Mouse (Mus musculus) layer of hippocampus, adult 9-10 months (tissue): Measurements from ENCODE around the gene Lgr4.

Experiments
- DNase-seq: peaks from one replicate; pipeline ENCODE4 v3.0.0; 2022; ENCODE audit warnings: low spot score

Gene Lgr4

GRCm38 (mm10) chr2:109921298-109922035, 4.0 kb downstream of the Lgr4 start:
- DNase-seq, result no peak

GRCm38 (mm10) chr2:109922306-109922705, 4.9 kb downstream of the Lgr4 start:
- no peak for DNase-seq

DNA sequence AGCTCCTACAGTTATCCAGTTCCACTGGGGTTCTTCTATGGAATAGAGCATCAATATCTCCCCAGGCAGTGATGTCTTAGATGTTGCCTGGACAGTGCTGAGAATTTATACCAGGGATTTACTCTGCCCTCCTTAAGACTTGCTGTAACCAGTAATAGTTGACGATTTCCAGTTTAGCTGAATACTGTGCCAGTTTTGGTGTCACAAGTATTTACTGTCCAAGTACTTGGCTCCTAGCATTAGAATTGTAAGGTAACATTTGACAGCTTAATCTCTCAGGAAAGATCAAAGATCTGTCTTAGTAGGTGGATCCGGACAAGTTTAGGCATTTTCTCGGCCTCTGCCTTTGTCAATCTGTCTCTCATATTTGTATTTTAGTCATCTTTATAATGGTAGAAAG, 5.6 kb downstream of the Lgr4 start:
- no peak for DNase-seq

- DNase-seq, result no peak
These were observed 6.5 kb downstream of the Lgr4 start for GRCm38 (mm10) chr2:109923945-109924344.

DNA sequence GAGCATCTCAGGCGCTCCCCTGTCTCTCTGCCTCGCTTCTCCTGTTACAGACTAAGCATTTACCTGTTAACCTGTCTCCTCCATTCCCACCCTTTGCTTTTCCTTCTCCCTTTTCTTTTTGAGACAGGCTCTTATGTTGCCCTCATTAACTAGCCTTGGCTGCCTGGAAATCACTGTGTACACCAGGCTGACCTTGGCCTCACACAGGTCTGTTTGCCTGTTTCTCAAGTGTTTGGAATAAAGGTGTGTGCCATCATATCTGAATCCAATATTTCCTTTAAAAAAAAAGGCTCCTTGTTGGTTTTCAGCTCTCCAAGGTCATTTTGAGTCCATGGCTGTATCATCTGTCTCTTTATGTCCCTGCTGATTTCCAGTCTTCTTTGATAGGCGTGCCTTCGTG, 9.5 kb downstream of the Lgr4 start:
- no peak for DNase-seq

DNA sequence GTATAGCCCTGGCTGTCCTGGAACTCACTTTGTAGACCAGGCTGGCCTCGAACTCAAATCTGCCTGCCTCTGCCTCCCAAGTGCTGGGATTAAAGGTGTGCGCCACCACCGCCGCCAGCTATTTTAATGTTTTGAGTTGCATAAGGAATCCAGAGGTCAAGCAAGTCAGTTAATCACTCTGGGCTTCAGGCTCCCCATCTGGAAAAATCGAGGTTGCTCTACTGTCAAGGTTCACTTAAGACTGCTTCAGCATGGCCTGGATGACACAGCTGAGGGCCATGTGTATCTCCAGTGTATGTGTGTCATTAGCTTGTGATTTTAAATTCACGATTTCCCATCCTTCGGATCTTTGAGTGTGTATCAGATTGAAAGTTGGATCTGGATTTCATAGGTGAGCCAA, 10.0 kb downstream of the Lgr4 start:
- no peak for DNase-seq

- no peak for DNase-seq
These were observed 10.4 kb downstream of the Lgr4 start for GRCm38 (mm10) chr2:109927876-109928275.

GRCm38 (mm10) chr2:109928791-109929190, 11.3 kb downstream of the Lgr4 start:
- no peak for DNase-seq

DNA sequence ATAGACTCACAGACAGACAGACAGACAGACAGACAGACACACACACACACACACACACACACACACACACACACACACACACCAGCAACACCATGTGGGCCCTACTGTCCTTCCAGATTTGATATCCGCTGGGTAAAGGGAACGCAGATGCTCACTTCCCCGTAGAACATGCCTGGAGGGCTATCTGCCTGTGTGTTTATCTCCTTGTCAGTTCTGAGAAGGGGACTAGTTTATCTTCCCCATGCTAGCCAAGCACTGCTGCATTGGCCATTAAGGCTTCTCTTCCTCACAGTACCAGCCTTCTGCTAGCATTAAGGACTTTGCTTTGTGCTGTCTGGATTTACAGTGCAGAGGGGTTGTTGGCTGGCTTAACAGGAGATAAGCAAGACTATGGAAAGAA, 11.8 kb downstream of the Lgr4 start:
- no peak for DNase-seq

GRCm38 (mm10) chr2:109930366-109930765, 12.9 kb downstream of the Lgr4 start:
- DNase-seq, result no peak

DNA sequence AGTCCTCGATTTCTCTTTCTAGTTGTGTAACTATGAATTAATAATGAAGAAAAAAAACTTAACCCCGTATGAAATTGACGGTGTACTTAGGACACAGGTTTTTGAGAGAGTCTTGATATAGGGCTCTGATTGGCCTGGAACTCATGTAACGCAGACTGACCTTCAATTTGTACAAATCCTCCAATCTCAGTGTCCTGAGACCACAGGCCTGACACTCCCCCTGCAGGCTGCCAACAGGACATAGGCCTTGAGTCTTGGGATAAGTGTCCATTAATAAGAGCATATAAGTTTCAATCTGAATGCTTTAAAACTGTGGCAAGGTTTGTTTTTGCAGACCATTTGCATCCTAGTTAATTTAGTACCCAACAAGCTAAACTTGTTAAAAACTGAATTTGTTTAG, 13.3 kb downstream of the Lgr4 start:
- DNase-seq, result no peak

GRCm38 (mm10) chr2:109931978-109932780, 14.7 kb downstream of the Lgr4 start:
- DNase-seq, result no peak

DNA sequence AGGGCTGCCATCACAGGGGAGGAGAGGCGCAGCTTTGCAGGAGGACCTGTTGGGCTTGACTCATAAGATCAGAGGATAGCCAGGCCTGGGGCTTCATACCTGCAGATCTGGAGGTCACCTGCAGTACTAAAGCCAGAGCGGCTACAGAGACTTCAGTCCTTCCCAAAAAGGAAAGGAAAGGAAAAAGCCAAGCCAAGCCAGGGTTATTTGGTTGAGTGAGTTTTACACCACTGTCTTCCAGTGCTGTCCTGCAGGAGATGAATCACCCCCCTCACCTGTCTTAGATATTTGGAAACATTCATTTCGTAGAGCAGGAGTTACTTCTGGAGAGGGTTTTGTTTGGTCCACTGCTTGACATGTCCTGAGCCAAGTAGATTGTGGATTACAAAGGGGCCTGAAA, 15.7 kb downstream of the Lgr4 start:
- DNase-seq, result no peak

GRCm38 (mm10) chr2:109934086-109934485, 16.6 kb downstream of the Lgr4 start:
- DNase-seq, result no peak

GRCm38 (mm10) chr2:109935194-109935593, 17.7 kb downstream of the Lgr4 start:
- DNase-seq, result no peak

DNA sequence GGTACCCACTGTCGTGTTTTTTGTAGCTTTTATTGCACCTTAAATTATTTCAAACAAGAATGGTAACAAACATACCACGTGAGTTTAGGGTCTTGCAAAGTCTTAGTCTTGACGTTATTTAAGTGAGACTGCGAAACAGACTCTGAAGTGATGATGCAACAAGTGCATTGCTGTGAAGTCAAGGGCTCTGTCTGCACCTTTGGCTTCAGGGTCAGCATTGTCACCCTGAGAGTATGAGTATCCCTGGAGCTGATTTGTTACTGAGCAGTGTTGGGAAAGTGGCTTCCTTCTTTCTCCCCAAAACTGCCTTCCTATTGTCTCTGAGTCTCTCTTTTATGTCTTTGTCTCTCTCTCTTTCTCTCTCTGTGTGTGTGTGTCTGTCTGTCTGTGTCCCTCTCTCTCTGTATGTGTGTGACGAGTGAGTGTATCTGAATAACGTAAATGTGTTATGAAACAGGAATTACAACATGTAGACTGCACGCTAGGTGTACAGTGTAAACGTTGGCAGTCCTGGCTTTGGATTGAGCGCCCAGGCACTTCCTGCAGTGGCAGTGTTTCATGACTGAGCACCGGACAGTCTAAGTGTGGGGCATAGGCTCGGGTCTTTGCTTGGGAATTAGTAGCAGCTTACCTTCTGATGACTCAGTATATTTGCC, 18.4 kb downstream of the Lgr4 start:
- DNase-seq, result no peak

DNA sequence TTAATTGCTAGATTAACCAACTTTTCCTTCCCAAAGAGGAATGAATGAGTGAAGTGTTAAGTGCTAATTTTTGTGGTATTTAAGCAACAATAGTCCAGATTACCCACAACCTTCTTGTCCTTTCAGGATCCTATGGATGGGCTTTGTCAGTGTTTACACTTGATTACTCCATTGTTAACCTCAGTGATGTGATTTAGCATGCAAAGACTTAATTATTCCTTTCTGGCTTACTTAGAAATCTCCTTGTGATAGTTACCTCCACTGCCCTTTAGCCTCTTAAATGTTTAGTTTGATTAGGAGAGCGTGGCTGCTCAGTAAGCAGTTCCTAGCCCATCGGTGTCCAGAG, 18.9 kb downstream of the Lgr4 start:
- no peak for DNase-seq

DNA sequence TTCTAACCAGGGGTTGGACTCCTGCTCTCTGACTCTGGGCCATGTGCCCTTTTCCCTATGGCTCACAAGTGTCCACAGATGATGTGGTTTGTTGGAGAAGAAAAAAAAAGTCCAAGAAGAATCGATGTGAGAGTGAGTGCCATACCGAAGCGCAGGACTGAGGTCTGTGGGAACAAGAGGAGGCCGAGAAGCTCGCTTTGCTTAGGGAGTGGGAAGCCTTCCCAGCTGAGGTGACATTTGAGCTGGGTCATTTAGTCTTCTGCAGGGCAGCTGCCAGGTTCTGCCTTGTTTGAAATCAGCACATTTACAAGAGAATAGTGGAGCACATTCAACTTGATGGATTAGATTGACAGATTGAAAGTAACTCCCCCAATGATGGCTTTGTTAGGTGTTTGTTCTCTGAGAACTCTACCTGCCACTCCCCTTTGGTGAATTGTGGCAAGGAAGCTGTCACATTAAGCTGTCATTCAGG, 24.6 kb downstream of the Lgr4 start:
- DNase-seq, result no peak

- peak; percentile 32 for DNase-seq
These were observed 25.5 kb downstream of the Lgr4 start for GRCm38 (mm10) chr2:109942810-109943570.

- DNase-seq, result no peak
These were observed 27.5 kb downstream of the Lgr4 start for GRCm38 (mm10) chr2:109944995-109945394.

- no peak for DNase-seq
These were observed 28.1 kb downstream of the Lgr4 start for GRCm38 (mm10) chr2:109945532-109945931.

DNA sequence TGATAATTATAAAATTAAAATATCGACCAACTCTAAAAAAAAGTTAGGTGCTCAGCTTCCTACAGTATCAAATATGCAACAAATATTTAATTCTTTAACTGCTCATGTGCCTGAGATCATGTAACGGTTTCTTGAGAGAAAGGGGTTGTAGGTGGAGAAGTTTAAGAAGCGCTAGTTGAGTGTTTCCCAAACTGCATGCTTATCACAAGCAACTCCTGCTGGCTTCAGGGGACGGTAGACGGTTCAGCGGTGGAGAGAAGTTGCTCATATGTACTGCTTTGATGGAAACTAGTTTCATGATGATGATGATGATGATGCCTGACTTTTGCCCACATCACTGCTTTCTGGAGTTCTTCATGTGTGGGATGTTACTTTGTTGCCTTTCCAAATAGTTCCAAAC, 29.0 kb downstream of the Lgr4 start:
- DNase-seq, result no peak
